Mouse (Mus musculus) right cerebral cortex, adult 18-20 months (tissue): ENCODE results near the gene Slc24a4.

Source experiments
- DNase-seq: peaks from one replicate; pipeline ENCODE4 v3.0.0; 2022; ENCODE audit warnings: mixed read lengths

Slc24a4 gene

DNA sequence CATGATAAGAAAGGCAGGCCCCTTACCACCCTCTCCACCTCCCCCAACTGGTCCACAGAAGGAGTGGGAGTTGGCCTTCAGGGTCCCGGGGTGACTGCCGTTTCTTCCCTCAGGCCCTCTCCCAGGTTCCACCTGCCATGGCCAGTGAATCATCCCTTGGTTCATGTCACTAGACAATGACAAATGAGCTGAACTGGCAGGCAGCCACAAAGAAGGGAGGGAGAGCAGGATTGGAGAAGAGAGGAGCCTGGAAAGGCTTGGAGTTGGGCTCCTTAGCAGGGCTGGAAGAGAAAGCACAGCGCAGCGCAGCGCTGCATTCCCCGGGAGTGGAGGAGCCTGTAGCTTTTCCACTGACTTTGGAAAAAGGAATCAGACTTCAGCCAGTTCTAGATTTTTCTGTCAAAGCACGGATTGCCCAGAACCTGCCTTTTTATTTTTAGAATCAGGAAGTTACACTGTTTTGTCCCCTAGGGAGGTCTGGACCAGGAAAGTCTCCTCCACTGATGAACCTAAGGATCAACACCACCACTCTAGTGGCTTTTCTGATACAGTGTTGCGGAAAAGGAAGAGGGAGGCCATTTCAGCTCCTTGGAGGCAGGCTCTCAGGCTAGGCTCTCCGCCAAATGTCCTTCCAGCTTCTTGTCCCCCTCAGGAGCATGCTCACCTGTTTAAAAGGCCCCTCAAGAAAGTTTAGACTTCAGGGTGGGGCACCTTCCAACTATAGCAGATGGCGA is 158.3 kb downstream of the Slc24a4 start:
- peak; percentile 57 for DNase-seq

DNA sequence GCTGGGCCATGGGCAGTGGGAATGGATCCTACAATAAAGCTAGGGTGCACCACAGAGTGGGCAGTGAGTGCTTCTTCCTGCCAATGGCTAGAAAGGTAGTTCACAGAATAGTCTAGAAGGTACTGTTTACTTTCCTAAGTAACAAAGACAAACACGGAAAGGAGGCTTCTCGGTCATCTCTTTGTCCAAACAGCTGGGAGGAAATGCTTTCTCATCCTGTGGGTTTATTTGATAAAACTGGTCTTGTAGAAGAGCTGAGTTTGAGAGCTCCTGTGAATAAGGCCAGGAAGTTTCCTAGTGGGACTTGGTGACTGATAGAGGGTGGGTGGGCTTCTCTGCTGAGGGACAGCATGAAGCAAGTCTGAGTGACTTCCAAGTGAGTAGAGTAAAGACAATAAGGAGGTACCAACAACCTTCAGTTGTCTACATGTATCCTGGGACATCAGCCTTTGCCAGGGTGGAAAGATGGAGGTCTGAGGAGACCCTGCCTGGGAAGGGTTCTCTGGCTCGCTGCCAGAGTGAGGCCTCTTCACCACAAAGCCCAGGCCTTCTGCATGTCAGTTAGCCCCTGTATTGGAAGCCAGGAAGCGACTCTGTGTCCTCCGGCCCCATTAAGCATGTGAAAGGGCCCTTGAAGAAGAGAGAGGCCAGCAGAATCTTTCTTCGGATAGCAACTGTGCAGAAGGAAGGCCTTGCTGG is 159.5 kb downstream of the Slc24a4 start:
- DNase-seq = no peak

DNA sequence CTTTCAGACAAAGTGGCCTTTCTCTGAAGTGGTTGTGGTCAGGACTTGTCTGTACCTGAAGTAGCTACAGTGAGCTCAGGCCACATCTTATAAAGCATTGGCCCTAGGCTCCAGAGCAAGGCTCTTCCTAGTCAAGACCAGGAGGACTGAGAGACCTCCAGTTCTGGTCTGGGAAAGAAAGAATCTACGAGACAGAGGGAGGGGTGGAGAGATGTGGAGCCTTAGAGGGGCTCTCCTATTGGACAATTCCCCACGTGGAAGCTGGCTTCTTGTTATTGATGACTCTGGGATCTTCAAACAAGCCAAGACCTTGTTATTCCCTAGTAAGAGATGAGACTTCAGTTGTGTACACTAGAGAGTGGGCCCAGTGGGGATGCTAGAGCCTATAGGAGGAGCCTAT is 160.3 kb downstream of the Slc24a4 start:
- DNase-seq = no peak

- DNase-seq = no peak
These were observed 161.0 kb downstream of the Slc24a4 start for GRCm38 (mm10) chr12:102289568-102289967.

DNA sequence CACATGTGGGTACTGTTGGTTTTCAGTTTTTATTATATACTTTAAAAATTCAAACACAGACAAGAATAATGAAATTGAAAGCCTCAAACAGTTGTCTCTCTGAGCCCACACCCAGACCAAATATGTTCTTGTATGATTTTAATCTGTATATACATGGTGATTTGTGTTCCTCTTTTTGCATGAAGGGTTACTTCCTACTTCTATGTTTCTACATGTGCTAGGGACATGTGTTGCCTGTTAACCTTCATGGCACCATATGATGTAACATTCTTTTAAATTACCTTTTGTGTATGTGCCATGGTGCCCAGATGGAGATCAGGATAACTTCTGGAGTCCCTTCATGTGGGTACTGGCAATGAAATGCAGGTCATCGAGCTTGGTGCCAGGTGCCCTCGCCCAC is 162.1 kb downstream of the Slc24a4 start:
- no peak for DNase-seq

GRCm38 (mm10) chr12:102291686-102292085 is 163.2 kb downstream of the Slc24a4 start:
- no peak for DNase-seq

GRCm38 (mm10) chr12:102292501-102293215 is 164.1 kb downstream of the Slc24a4 start:
- no peak for DNase-seq

GRCm38 (mm10) chr12:102294634-102295033 is 166.1 kb downstream of the Slc24a4 start:
- no peak for DNase-seq

- DNase-seq = no peak
These were observed 166.7 kb downstream of the Slc24a4 start for GRCm38 (mm10) chr12:102295230-102295629.

DNA sequence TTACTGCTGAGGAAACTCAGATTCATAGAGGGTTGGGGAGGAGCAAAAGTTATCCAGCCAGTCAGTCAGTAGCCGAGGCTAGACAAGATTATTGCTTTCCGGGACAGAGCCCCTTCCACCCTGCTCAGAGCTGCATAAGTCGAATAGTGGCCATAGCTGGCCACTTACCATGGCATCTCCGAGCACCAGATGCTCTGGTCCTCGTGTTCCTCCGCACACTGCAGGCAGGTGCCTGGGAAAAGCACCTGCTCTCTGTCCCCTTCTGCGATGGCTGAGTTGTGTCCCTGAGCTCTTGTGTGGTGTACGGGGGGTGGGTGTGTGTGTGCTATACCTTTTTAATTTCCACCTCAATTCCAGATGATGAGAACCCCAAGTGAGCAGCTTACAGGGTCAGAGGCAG is 167.1 kb downstream of the Slc24a4 start:
- no peak for DNase-seq

DNA sequence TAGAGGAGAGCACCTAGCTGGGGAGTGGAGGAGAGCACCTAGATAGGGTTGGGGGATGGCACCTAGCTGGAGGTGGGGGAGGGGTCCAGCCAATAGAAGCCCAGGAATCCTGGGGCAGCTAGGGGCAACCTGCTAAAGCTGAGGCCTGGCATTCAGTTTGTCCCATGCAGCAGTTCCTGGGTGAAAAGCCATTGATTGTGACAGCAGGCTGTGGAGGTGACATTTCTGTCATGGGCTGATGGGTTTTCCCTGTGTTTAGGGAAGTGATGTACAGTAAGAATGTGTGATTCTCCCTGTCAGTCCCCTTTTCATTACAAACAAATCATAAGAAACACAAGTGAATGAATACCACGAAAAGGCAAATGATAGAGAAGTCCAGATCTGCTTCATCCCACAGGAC is 167.8 kb downstream of the Slc24a4 start:
- no peak for DNase-seq

DNA sequence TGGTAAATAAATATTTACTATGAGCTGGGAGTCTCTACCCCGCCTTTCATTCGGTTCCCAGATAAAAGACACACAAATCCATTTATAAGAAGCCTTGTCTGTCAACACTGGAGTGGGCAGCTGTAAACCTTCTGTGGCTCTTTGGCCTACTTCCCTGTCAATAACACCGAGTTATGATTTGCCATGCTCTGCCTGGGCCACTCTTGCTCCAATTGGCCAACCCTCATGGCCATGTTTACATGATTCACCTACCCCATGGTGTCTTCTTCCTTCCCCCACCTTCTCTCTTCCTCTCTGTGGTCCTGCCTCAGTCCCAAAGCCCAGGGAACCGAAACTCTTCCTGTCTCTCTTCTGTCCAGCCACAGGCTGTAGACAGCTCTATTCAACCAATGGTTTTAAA is 168.4 kb downstream of the Slc24a4 start:
- DNase-seq = no peak

- DNase-seq = no peak
These were observed 170.7 kb downstream of the Slc24a4 start for GRCm38 (mm10) chr12:102299209-102299608.

GRCm38 (mm10) chr12:102301585-102301984 is 173.1 kb downstream of the Slc24a4 start:
- DNase-seq = no peak

- DNase-seq = no peak
These were observed 173.8 kb downstream of the Slc24a4 start for GRCm38 (mm10) chr12:102302322-102302721.

GRCm38 (mm10) chr12:102302831-102303351 is 174.4 kb downstream of the Slc24a4 start:
- no peak for DNase-seq

DNA sequence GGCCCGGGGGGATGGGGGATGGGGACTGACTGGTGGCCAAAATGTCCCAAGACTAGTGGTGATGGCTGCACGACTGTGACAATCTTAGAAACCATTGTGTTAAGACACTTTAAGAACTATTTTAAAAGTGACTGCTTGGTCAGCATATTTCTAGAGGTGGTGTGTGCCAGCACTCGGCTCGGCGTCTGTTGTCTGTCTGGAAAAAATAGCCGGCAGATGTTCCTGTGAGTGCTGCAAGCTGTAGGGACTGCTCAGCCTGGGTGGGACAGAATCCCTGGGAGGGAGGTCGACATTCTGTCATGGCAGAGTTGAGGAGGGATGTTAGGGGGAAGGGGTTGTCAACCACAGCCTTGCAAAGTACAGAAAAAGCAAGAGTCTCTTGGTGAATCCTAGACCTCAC is 175.3 kb downstream of the Slc24a4 start:
- peak; percentile 43 for DNase-seq

DNA sequence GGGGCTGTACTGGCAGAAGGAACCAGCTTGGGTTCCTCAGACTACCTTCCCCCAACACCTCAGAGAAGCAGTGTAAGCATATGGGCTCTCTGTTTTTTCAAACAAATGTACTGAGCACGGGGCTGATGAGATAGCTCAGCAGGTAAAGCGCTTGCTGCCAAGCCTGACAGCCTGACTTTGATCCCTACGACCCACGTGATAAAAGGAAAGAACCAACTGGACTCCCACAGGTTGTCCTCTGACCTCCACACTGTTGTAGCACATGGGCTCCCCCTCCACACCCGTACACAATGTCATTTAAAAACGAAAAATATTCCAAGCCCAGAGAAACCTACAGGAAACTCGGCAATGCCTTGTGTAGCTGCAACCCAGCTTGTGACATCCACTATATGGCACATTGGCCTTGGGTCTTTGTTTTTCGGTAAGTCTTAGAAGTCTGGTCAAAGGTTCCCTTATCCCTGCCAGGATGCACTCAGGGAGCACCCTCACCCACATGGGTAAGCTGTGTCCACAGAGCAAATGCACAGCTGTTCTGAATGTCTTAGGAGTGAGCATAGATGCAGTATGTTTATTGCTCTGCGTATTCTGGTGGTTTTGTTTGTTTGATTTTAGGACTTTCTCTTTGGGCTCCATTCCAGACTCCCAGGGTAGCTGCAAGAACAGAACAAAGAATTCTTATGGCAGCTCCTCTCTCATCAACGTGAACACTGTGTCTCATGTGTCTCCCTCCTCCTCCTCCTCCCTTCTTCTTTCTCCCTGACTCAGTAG is 176.7 kb downstream of the Slc24a4 start:
- no peak for DNase-seq

DNA sequence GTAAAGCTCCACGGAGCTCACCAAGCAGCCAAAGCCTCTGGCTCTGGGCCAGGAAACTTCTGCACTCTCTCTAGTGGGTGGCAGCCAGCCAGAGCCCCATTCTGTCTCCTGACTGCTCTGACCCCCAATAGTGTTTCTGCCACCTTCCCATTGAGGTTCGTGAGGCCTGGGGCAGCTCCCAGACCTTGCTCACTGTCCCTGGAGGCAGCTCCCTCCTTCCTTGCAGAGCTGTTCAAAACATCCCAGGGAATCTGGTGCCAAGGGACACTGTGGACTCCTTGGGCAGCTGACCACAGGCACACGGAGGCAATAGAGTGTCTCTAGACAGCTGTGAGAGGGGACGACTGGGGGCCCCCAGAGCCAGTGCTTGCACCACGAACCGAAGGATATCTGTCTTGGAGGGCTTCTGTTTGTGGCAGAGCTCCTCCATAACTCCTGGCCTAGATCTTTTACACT is 179.5 kb downstream of the Slc24a4 start:
- no peak for DNase-seq

DNA sequence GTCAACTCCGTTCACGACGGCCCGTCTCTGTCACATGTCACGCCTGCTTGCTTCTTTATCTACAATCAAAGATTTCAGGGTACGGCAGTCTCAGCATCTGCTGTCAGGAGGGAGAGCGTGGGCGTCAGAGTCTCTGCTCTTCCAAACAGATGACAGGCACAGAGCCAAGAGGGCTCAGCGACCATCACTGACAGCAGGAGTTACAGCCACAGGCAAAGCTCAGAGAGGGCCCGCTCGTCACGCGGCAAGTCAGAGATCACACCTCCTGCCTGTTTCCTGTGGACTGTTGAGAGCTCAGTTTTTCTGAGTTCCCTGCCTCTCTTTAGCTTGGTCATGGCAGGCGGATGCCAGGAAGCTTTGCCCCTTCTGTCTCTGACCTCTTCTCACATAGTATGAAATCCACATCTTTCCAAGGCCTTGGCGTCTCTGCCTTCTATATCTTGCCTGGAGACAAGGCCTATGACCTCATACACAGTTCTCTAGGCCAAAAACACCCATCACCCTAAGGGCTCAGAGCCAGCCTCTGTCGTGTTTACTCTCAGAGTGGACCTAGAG is 180.0 kb downstream of the Slc24a4 start:
- DNase-seq = peak; percentile 84

GRCm38 (mm10) chr12:102309099-102309799 is 180.7 kb downstream of the Slc24a4 start:
- no peak for DNase-seq

- DNase-seq = peak; percentile 12
These were observed 181.3 kb downstream of the Slc24a4 start for GRCm38 (mm10) chr12:102309800-102310195.
